Mouse (Mus musculus) frontal cortex, adult (tissue): ENCODE data around the gene Ak9.

Experiments
- ATAC-seq: cut with Nextera tagmentation; 2 replicates; pipeline ENCODE4 v1.9.2; 2017; ENCODE audit warnings: mild to moderate bottlenecking, moderate library complexity, mixed read lengths; ENCODE audit not compliant: low TSS enrichment

Ak9 gene

GRCm38 (mm10) chr10:41450780-41451522 lies 147.2 kb downstream of the Ak9 start:
- no peak for ATAC-seq

- ATAC-seq: no peak
Measured at GRCm38 (mm10) chr10:41451656-41452055, 147.9 kb downstream of the Ak9 start.

- no peak for ATAC-seq
Measured at GRCm38 (mm10) chr10:41452791-41453190, 149.0 kb downstream of the Ak9 start.

- ATAC-seq: no peak
Measured at GRCm38 (mm10) chr10:41459990-41460389, 156.2 kb downstream of the Ak9 start.

GRCm38 (mm10) chr10:41460501-41460900 lies 156.7 kb downstream of the Ak9 start:
- ATAC-seq: no peak

- peak; percentile 83 for ATAC-seq
Measured at GRCm38 (mm10) chr10:41461057-41461722, 157.4 kb downstream of the Ak9 start.

- no peak for ATAC-seq
Measured at GRCm38 (mm10) chr10:41464401-41464955, 160.7 kb downstream of the Ak9 start.

- ATAC-seq: no peak
Measured at GRCm38 (mm10) chr10:41467325-41467724, 163.5 kb downstream of the Ak9 start.

- ATAC-seq: no peak
Measured at GRCm38 (mm10) chr10:41470693-41471092, 166.9 kb downstream of the Ak9 start.

GRCm38 (mm10) chr10:41472534-41472933 lies 168.8 kb downstream of the Ak9 start:
- no peak for ATAC-seq

GRCm38 (mm10) chr10:41472962-41473481 lies 169.2 kb downstream of the Ak9 start:
- ATAC-seq: no peak

- ATAC-seq: no peak
Measured at GRCm38 (mm10) chr10:41473782-41474468, 170.1 kb downstream of the Ak9 start.

- no peak for ATAC-seq
Measured at GRCm38 (mm10) chr10:41474981-41475391, 171.2 kb downstream of the Ak9 start.

- ATAC-seq: peak; percentile 50
Measured at GRCm38 (mm10) chr10:41476171-41477017, 172.6 kb downstream of the Ak9 start, which contains the start of gene Mical1. Gene Mical1 (plus strand): TSS chr10:41476314.

- no peak for ATAC-seq
Measured at GRCm38 (mm10) chr10:41477018-41477277, 173.2 kb downstream of the Ak9 start.

GRCm38 (mm10) chr10:41477278-41478181 lies 173.8 kb downstream of the Ak9 start:
- peak; percentile 65 for ATAC-seq

GRCm38 (mm10) chr10:41479961-41480360 lies 176.2 kb downstream of the Ak9 start:
- no peak for ATAC-seq

GRCm38 (mm10) chr10:41480938-41481880 lies 177.4 kb downstream of the Ak9 start:
- no peak for ATAC-seq

GRCm38 (mm10) chr10:41482446-41482845 lies 178.7 kb downstream of the Ak9 start:
- no peak for ATAC-seq
